Mouse (Mus musculus): ENCODE results near the gene Mta1.
A peak's percentile ranks its signal among the peaks of the same experiment; 100 is the strongest.

Mta1 gene

GRCm38 (mm10) chr12:113134502-113134901 lies 36.4 kb downstream of the Mta1 start:
- DNase-seq (ENCODE audit: low spot score) = no peak

GRCm38 (mm10) chr12:113135401-113135800 lies 37.3 kb downstream of the Mta1 start:
- no peak for DNase-seq (ENCODE audit: low spot score)

- no peak for DNase-seq (ENCODE audit: low spot score)
Observed at GRCm38 (mm10) chr12:113136492-113137020, 38.5 kb downstream of the Mta1 start.

- DNase-seq (ENCODE audit: low spot score) = no peak
Observed at GRCm38 (mm10) chr12:113137260-113138213, 39.5 kb downstream of the Mta1 start.

- DNase-seq (ENCODE audit: low spot score) = no peak
Observed at GRCm38 (mm10) chr12:113138291-113138690, 40.2 kb downstream of the Mta1 start.

- DNase-seq (ENCODE audit: low spot score) = no peak
Observed at GRCm38 (mm10) chr12:113138901-113139864, 41.1 kb downstream of the Mta1 start.

GRCm38 (mm10) chr12:113139908-113140615 lies 42.0 kb downstream of the Mta1 start, which contains the start of gene Crip2:
TSS of gene Crip2 (plus strand) at chr12:113140236.
- DNase-seq (ENCODE audit: low spot score) = peak; percentile 91

- DNase-seq (ENCODE audit: low spot score) = no peak
Observed at GRCm38 (mm10) chr12:113140616-113141411, 42.7 kb downstream of the Mta1 start.

GRCm38 (mm10) chr12:113141531-113141973 lies 43.5 kb downstream of the Mta1 start:
- no peak for DNase-seq (ENCODE audit: low spot score)

GRCm38 (mm10) chr12:113142021-113142975 lies 44.2 kb downstream of the Mta1 start:
- DNase-seq (ENCODE audit: low spot score) = no peak

GRCm38 (mm10) chr12:113143164-113143563 lies 45.1 kb downstream of the Mta1 start:
- DNase-seq (ENCODE audit: low spot score) = no peak

- peak; percentile 35 for DNase-seq (ENCODE audit: low spot score)
Observed at GRCm38 (mm10) chr12:113144001-113144756, 46.1 kb downstream of the Mta1 start.

GRCm38 (mm10) chr12:113144886-113145285 lies 46.8 kb downstream of the Mta1 start:
- no peak for DNase-seq (ENCODE audit: low spot score)

- DNase-seq (ENCODE audit: low spot score) = no peak
Observed at GRCm38 (mm10) chr12:113145591-113145990, 47.5 kb downstream of the Mta1 start.

- peak; percentile 96 for DNase-seq (ENCODE audit: low spot score)
Observed at GRCm38 (mm10) chr12:113146112-113147057, 48.3 kb downstream of the Mta1 start, which contains the start of gene Crip1. TSS of gene Crip1 (plus strand) at chr12:113146316.

GRCm38 (mm10) chr12:113147481-113147880 lies 49.4 kb downstream of the Mta1 start:
- DNase-seq (ENCODE audit: low spot score) = no peak

- peak; percentile 14 for DNase-seq (ENCODE audit: low spot score)
Observed at GRCm38 (mm10) chr12:113148381-113149035, 50.4 kb downstream of the Mta1 start.

Measured in T-cell, adult 2 months (primary cell).